Mouse (Mus musculus) G1E (cell line): ENCODE measurements at regions not wholly inside any gene's neighbourhood (a gene's known extent, or its start where the extent isn't known, plus 50 kb on each side); places are given as distances from the start of the nearest gene placed in this dataset.

Experiments used
- CTCF ChIP-seq: IDR thresholded peaks from 2 replicates; pipeline ENCODE4 v1.5.1; 2012; ENCODE audit warnings: low read depth, low read length, inconsistent platforms, mixed read lengths
- POLR2AphosphoS5 ChIP-seq: IDR thresholded peaks from 2 replicates; pipeline ENCODE4 v1.6.1; 2012; ENCODE audit warnings: low read depth, low read length, inconsistent platforms; ENCODE audit not compliant: insufficient replicate concordance

- TF ChIP-seq CTCF (no peak), POLR2AphosphoS5 (no peak)
These were observed 118.1 kb upstream of the Slc38a2 start for GRCm38 (mm10) chr15:96817626-96818025.
